Mouse (Mus musculus) lung, adult 2 months (tissue): ENCODE data around the gene Rab25.

ENCODE experiments used
- CTCF ChIP-seq: fragments of 200-500 bp; IDR thresholded peaks from 2 replicates; pipeline ENCODE4 v1.5.1; 2011; ENCODE audit warnings: mild to moderate bottlenecking, low read length, control low read depth; ENCODE audit not compliant: insufficient read depth
- POLR2A ChIP-seq: fragments of 200-500 bp; IDR thresholded peaks from 2 replicates; pipeline ENCODE4 v1.6.1; 2011; ENCODE audit warnings: low read depth, mild to moderate bottlenecking, control low read depth, low read length, borderline replicate concordance; ENCODE audit errors: extremely low read depth

GRCm38 (mm10) chr3:88495741-88496415, 52.2 kb downstream of the Rab25 start:
- no peak for TF ChIP-seq CTCF
- TF ChIP-seq POLR2A: no peak
